Mouse (Mus musculus) midbrain, embryonic 10.5 days (tissue): ENCODE data around the gene Fam47e. TPM values are rescaled to one million over a fixed set of nuclear protein-coding genes. Genes with fewer than 3 reads are reported as not detected.
A peak's percentile ranks its signal among the peaks of the same experiment; 100 is the strongest.
"Not testable (repeated sequence)": the region's sequence is repeated elsewhere in the genome, so short reads cannot be mapped to it uniquely, and the experiment has no call there.

Experiments
- DNase-seq: peaks from one replicate; pipeline ENCODE4 v3.0.0-alpha.2; 2017; ENCODE audit warnings: low spot score
- H3K27ac ChIP-seq: fragments of 300-500 bp; sonication (generic); replicated peaks from 2 replicates; pipeline ENCODE4 v1.5.1; 2016; ENCODE audit warnings: mild to moderate bottlenecking
- H3K27me3 ChIP-seq: fragments of 300-500 bp; sonication (generic); 2 replicates; pipeline ENCODE4 v1.6.1; 2016; ENCODE audit warnings: low read depth, mild to moderate bottlenecking; ENCODE audit not compliant: poor library complexity, severe bottlenecking
- H3K36me3 ChIP-seq: fragments of 300-500 bp; sonication (generic); 2 replicates; pipeline ENCODE4 v1.6.1; 2016; ENCODE audit warnings: mild to moderate bottlenecking, moderate library complexity
- H3K4me1 ChIP-seq: fragments of 300-500 bp; sonication (generic); 2 replicates; pipeline ENCODE4 v1.6.1; 2016
- H3K4me3 ChIP-seq: fragments of 300-500 bp; sonication (generic); 2 replicates; pipeline ENCODE4 v1.5.1; 2016; ENCODE audit warnings: mild to moderate bottlenecking, moderate library complexity
- H3K9me3 ChIP-seq: fragments of 300-500 bp; sonication (generic); replicated peaks from 2 replicates; pipeline ENCODE4 v1.6.1; 2016; ENCODE audit warnings: mild to moderate bottlenecking
- WGBS: fragments of 180-500 bp; shearing (Covaris S2); methylation state at CpG from one replicate; pipeline ENCODE4 v1.1.7; 2016; 5-methylcytosine and 5-hydroxymethylcytosine counted together
- polyA plus RNA-seq: library from polyadenylated mRNA; unstranded; fragments of >200 nt; fragmentation: Nextera tagmentation; extraction: Ambion mirVana; gene quantifications from 2 replicates; pipeline ENCODE4 v1.2.1, GENCODE M21; 2016

The Fam47e gene
- polyA plus RNA-seq, result not detected in 2 replicates

GRCm38 (mm10) chr5:92554891-92555511, at the start of gene Fam47e:
Fam47e (plus strand) TSS chr5:92555069.
- H3K27ac ChIP-seq, result no peak within 1 kb of the TSS
- 78% methylated on average over 16 of the region's 16 CpGs for WGBS
- no peaks in the 10 kb centered on the region for H3K9me3 ChIP-seq
- no peak for DNase-seq
- H3K4me1 ChIP-seq, result no peaks in the 10 kb centered on the region
- H3K27me3 ChIP-seq, result no peaks in the 10 kb centered on the region
- no peak within 1 kb of the TSS for H3K4me3 ChIP-seq
- H3K36me3 ChIP-seq, result no peaks in the 10 kb centered on the region

DNA sequence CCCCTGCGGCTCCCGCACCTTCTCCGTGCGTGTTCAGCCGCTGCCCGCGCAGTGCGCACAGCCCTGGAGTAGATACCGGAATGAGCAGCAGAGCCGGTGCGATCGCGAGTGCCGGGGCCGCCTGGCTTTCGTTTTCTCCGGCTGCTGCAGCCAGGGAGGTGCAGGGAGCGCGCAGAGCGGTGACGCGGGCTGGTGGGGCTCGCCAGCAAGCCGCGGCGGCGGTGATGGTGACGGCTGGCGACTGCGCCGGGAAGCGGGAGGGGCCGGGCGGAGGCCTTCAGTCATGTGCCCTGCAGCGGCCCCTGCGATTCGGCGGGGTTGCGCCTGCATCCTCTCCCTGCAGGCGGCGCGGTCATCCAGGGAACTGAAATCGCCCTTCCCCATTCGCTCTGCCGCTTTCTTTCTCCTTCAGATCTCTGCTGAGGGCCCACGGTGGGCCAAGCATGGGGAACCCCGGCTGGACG, 49.4 kb upstream of the Fam47e start:
- H3K9me3 ChIP-seq, result no peaks in the 10 kb centered on the region; the same call in 1 of the 2 replicates
- 0 out of 2 replicates have a peak, but pooled peaks cover 3% of the 10 kb centered on the region for H3K36me3 ChIP-seq
- H3K27ac ChIP-seq, result peak overlapping the region; percentile 97
- under 1% methylated on average over 48 of the region's 48 CpGs for WGBS
- peaks cover 29% of the 10 kb centered on the region for H3K4me1 ChIP-seq
- no peaks in the 10 kb centered on the region for H3K27me3 ChIP-seq
- H3K4me3 ChIP-seq, result peak overlapping the region; percentile 81
- peak; percentile 94 for DNase-seq

DNA sequence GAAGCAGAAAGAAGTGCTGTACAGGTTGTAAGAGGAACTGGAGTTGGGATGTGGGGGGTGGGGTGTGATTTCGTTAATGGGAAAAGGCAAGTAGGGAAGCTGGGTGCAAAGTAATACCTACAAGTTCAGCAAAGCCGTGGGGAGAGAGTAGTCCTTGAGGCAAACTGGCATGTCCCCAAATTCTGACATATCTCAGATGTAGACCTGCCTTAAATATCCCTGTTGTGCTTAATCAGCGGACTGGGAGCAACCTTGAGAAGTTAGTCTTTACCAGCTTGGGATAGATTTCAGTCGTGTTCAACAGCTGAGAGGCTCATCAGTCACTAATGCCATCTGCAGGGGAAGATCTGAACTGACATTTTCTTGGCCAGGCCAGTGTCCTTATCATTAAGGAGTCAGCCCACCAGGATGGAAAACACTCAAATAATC, 48.6 kb upstream of the Fam47e start:
- no peaks in the 10 kb centered on the region; the same call in 1 of the 2 replicates for H3K9me3 ChIP-seq
- WGBS, result 33% methylated on average over 4 of the region's 4 CpGs
- DNase-seq, result peak; percentile 45
- peaks cover 29% of the 10 kb centered on the region for H3K4me1 ChIP-seq
- H3K36me3 ChIP-seq, result no peaks in the 10 kb centered on the region
- H3K4me3 ChIP-seq, result peak overlapping the region; percentile 81
- no peaks in the 10 kb centered on the region for H3K27me3 ChIP-seq
- H3K27ac ChIP-seq, result peak overlapping the region; percentile 97

GRCm38 (mm10) chr5:92506733-92507132, 48.1 kb upstream of the Fam47e start, which contains the start of gene Scarb2:
Scarb2 (minus strand) TSS chr5:92506833.
- peak within 1 kb of the TSS; percentile 81 for H3K4me3 ChIP-seq
- no peaks in the 10 kb centered on the region for H3K36me3 ChIP-seq
- H3K9me3 ChIP-seq, result no peaks in the 10 kb centered on the region; the same call in 1 of the 2 replicates
- H3K27ac ChIP-seq, result peak within 1 kb of the TSS; percentile 97
- DNase-seq, result no peak
- H3K27me3 ChIP-seq, result no peaks in the 10 kb centered on the region
- H3K4me1 ChIP-seq, result peaks cover 29% of the 10 kb centered on the region

DNA sequence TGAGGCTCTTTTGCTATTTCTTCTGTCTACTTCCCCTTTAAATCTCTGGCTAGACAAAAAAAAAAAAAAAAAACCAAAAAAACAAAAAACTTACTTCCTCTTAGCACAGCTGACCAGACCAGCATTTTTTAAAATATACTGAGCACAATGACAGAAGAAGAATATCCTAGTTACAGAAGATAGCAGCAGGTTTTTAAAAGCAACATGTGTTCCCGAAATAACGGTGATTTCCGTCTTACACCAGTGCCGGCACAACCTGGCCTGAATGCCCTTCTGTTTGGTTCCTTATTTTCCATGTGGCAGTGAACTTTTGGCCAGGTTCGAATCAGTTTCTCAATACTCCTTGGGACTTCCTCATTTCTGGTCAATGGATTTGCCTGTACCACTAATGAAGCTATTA, 46.0 kb upstream of the Fam47e start:
- Histone ChIP-seq H3K9me3 (no peaks in the 10 kb centered on the region; the same call in 1 of the 2 replicates), H3K4me3 (no peak overlapping the region), H3K27ac (no peak overlapping the region), H3K27me3 (no peaks in the 10 kb centered on the region), H3K4me1 (peaks cover 20% of the 10 kb centered on the region), H3K36me3 (no peaks in the 10 kb centered on the region)
- no peak for DNase-seq
- WGBS, result 95% methylated on average over 5 of the region's 5 CpGs

GRCm38 (mm10) chr5:92511256-92511655, 43.6 kb upstream of the Fam47e start:
- H3K27me3 ChIP-seq, result no peaks in the 10 kb centered on the region
- no peak overlapping the region for H3K27ac ChIP-seq
- H3K36me3 ChIP-seq, result no peaks in the 10 kb centered on the region
- DNase-seq, result no peak
- peaks cover 2% of the 10 kb centered on the region for H3K4me1 ChIP-seq
- no peak overlapping the region for H3K4me3 ChIP-seq
- H3K9me3 ChIP-seq, result no peaks in the 10 kb centered on the region; the same call in 1 of the 2 replicates

DNA sequence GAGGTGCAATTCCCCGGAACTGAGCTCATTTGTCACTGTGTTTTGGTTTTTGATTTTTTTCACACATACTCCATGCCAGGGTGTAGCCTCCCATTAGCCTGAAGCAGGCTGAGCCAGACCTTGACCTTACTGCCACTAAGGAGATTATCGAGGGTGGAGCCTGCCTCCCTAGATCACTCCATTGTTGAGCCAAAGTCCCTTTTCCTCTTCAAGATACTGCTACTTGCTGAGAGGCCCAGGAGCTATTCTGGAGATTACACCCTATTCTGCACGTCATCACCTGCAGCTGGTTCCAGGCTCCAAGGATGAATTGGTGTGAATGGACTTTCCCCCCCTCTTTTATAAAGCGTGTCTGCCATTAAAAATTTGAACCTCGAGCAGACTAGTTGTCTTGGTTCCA, 42.8 kb upstream of the Fam47e start:
- 92% methylated on average over 5 of the region's 5 CpGs for WGBS
- DNase-seq, result no peak
- H3K4me1 ChIP-seq, result no peaks in the 10 kb centered on the region
- no peaks in the 10 kb centered on the region for H3K36me3 ChIP-seq
- H3K27ac ChIP-seq, result no peak overlapping the region
- no peak overlapping the region for H3K4me3 ChIP-seq
- H3K27me3 ChIP-seq, result no peaks in the 10 kb centered on the region
- no peaks in the 10 kb centered on the region; the same call in 1 of the 2 replicates for H3K9me3 ChIP-seq

DNA sequence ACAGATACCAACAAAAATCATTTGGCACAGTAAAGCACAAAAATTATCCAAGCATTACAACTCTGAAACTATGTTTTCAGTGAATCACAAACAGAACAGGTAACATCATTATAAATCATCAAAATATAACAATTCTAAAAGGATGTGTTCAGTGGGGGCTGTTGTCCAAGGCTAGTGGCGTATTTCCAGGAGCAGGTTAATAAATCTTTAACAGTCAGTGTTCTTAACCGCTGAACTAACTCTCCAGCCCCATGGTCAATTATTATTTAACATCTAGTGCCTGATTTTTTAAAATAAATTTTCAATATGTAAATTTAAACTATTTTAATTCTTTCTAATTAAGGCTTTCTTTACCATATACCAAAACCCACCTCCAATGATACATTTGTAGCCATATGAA, 33.7 kb upstream of the Fam47e start:
- DNase-seq, H3K27me3 ChIP-seq, H3K27ac ChIP-seq, H3K4me1 ChIP-seq, H3K4me3 ChIP-seq, H3K9me3 ChIP-seq, H3K36me3 ChIP-seq: not testable (repeated sequence)
- 82% methylated on average over 2 of the region's 2 CpGs for WGBS

- WGBS, result 86% methylated on average over 6 of the region's 6 CpGs
Measured at GRCm38 (mm10) chr5:92524821-92525258, 30.0 kb upstream of the Fam47e start.

GRCm38 (mm10) chr5:92539698-92540097, 15.2 kb upstream of the Fam47e start:
- Histone ChIP-seq H3K36me3 (no peaks in the 10 kb centered on the region), H3K9me3 (no peaks in the 10 kb centered on the region), H3K27ac (no peak overlapping the region), H3K27me3 (no peaks in the 10 kb centered on the region), H3K4me3 (no peak overlapping the region), H3K4me1 (no peaks in the 10 kb centered on the region)
- WGBS, result 89% methylated on average over 4 of the region's 4 CpGs
- no peak for DNase-seq

More at GRCm38 (mm10) chr5:92524821-92525258, 30.0 kb upstream of the Fam47e start:
- no peaks in the 10 kb centered on the region for H3K9me3 ChIP-seq
- no peak overlapping the region for H3K4me3 ChIP-seq
- no peaks in the 10 kb centered on the region for H3K27me3 ChIP-seq
- no peaks in the 10 kb centered on the region for H3K4me1 ChIP-seq
- no peak overlapping the region for H3K27ac ChIP-seq
- H3K36me3 ChIP-seq, result no peaks in the 10 kb centered on the region
- DNase-seq, result no peak

GRCm38 (mm10) chr5:92552611-92553010, 2.3 kb upstream of the Fam47e start:
- H3K9me3 ChIP-seq, result no peaks in the 10 kb centered on the region
- H3K27me3 ChIP-seq, result no peaks in the 10 kb centered on the region
- no peak overlapping the region for H3K4me3 ChIP-seq
- no peaks in the 10 kb centered on the region for H3K4me1 ChIP-seq
- whole genome bisulfite sequencing, result 97% methylated on average over 2 of the region's 2 CpGs
- no peaks in the 10 kb centered on the region for H3K36me3 ChIP-seq
- DNase-seq, result no peak
- H3K27ac ChIP-seq, result no peak overlapping the region

GRCm38 (mm10) chr5:92553939-92554338, 930 bp upstream of the Fam47e start:
- 65% methylated on average over 3 of the region's 3 CpGs for WGBS
- Histone ChIP-seq H3K4me1 (no peaks in the 10 kb centered on the region), H3K36me3 (no peaks in the 10 kb centered on the region), H3K27ac (no peak overlapping the region), H3K9me3 (no peaks in the 10 kb centered on the region), H3K27me3 (no peaks in the 10 kb centered on the region), H3K4me3 (no peak overlapping the region)
- DNase-seq, result no peak

- H3K27ac ChIP-seq, result no peak overlapping the region
- DNase-seq, result no peak
Measured at GRCm38 (mm10) chr5:92554443-92554842, 426 bp upstream of the Fam47e start.

More at GRCm38 (mm10) chr5:92554443-92554842, 426 bp upstream of the Fam47e start:
- no peaks in the 10 kb centered on the region for H3K9me3 ChIP-seq
- WGBS, result 90% methylated on average over 4 of the region's 4 CpGs
- H3K27me3 ChIP-seq, result no peaks in the 10 kb centered on the region
- no peaks in the 10 kb centered on the region for H3K36me3 ChIP-seq
- no peaks in the 10 kb centered on the region for H3K4me1 ChIP-seq
- H3K4me3 ChIP-seq, result no peak overlapping the region
